ENCODE assay signal across 9 mouse cellular contexts in the genomic region with DNA sequence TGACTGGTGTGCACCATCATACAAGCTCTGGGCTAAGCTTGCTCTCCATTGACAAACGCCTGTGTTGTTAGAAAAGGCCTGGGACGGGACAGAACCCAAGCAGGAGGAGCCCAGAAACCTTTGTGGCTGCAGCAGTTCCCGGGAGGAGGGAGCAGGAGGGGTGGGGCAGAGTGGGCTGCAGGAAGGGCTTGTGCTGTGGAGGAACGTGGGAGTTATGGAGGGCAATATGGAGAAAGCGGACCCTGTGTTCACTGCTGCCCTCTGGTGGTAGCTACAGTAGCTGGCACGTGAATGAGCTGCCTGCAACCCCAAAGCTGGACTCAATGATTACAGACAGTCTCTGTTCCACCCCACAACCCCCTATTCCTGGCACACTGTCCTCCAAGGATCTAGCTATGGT. TPM values are rescaled to one million over a fixed set of nuclear protein-coding genes. Genes with fewer than 3 reads are reported as not detected.
A peak's percentile ranks its signal among the peaks of the same experiment; 100 is the strongest.
DNase-seq lines count a peak whose midpoint lies in the region; ATAC-seq and TF ChIP-seq lines count a peak whose summit lies in the region.
"Had no signal": no experiment of that assay in that cellular context is flagged by ENCODE, and none has a peak within 500 bp of the region (broad histone marks: within the 10 kb centered on the region; RNA-seq: fewer than 3 reads in every experiment).

No protein-coding gene starts in this region.

- H3K9ac ChIP-seq in hindbrain, embryonic 14.5 days: no peak overlapping the region
- H3K9ac ChIP-seq in hindbrain, embryonic 13.5 days: no peak overlapping the region
- H3K9ac ChIP-seq: limb, embryonic 13.5 days had no signal

- DNase-seq in hindbrain, embryonic 14.5 days (ENCODE audit: low spot score): peak; percentile 70
- DNase-seq in kidney, postnatal 4 days: peak; percentile 81 to 87
- DNase-seq in mesoderm, embryonic 11.5 days (ENCODE audit: low read depth, low spot score): peak; percentile 79
- DNase-seq in testis, postnatal 14 days (ENCODE audit: low spot score): peak; percentile 57

- no peak overlapping the region for H3K4me3 ChIP-seq in hindbrain, embryonic 14.5 days (replicated peaks; ENCODE audit: low read length)
- no peak overlapping the region for H3K4me3 ChIP-seq in hindbrain, embryonic 13.5 days
- H3K4me3 ChIP-seq in bone marrow macrophage, adult 2 months (ENCODE audit: insufficient read depth, low read length): no peak overlapping the region
- H3K4me3 ChIP-seq: limb, embryonic 13.5 days had no signal

- H3K4me1 ChIP-seq in hindbrain, embryonic 14.5 days (replicated peaks; ENCODE audit: control insufficient read depth, insufficient read depth, low read length): no peaks in the 10 kb centered on the region
- H3K4me1 ChIP-seq in hindbrain, embryonic 13.5 days (replicated peaks): peaks cover 7% of the 10 kb centered on the region
- H3K4me1 ChIP-seq in bone marrow macrophage, adult 2 months (ENCODE audit: control insufficient read depth, insufficient read depth, low read length): peaks cover 28% of the 10 kb centered on the region

- H3K27me3 ChIP-seq in hindbrain, embryonic 14.5 days (ENCODE audit: control insufficient read depth, insufficient read depth, low read length): no peaks in the 10 kb centered on the region
- no peaks in the 10 kb centered on the region for H3K27me3 ChIP-seq in hindbrain, embryonic 13.5 days

- WGBS in hindbrain, embryonic 14.5 days: 10% methylated on average over 6 of the region's 6 CpGs
- WGBS in hindbrain, embryonic 13.5 days: 9% methylated on average over 6 of the region's 6 CpGs

- H3K9me3 ChIP-seq in hindbrain, embryonic 14.5 days (ENCODE audit: control insufficient read depth, low read length): no peaks in the 10 kb centered on the region
- no peaks in the 10 kb centered on the region for H3K9me3 ChIP-seq in hindbrain, embryonic 13.5 days
- H3K9me3 ChIP-seq: limb, embryonic 13.5 days had no signal

- TF ChIP-seq POLR2A in bone marrow macrophage, adult 2 months (IDR thresholded peaks at IDR 0.05; ENCODE audit: borderline replicate concordance, low read depth, low read length): no peak

- H3K36me3 ChIP-seq in hindbrain, embryonic 14.5 days (replicated peaks; ENCODE audit: control insufficient read depth, insufficient read depth): no peaks in the 10 kb centered on the region
- H3K36me3 ChIP-seq in hindbrain, embryonic 13.5 days: no peaks in the 10 kb centered on the region
- H3K36me3 ChIP-seq: limb, embryonic 13.5 days had no signal

- peak; percentile 77 for TF ChIP-seq CTCF in bone marrow macrophage, adult 2 months (IDR thresholded peaks at IDR 0.05; ENCODE audit: low read depth, low read length)

- no peak for ATAC-seq in hindbrain, embryonic 14.5 days (ENCODE audit: low FRiP score)
- no peak for ATAC-seq in hindbrain, embryonic 13.5 days (ENCODE audit: low FRiP score)
- peak; percentile 28 for ATAC-seq in CD4-positive, CD25-positive, alpha-beta regulatory T cell, adult 4 months
- peak; percentile 52; the same call in 1 of the 2 replicates for ATAC-seq in erythroid progenitor cell, adult 5-6 weeks (replicated peaks; ENCODE audit: low FRiP score, poor library complexity, severe bottlenecking)

- no peak overlapping the region for H3K27ac ChIP-seq in hindbrain, embryonic 14.5 days
- H3K27ac ChIP-seq in hindbrain, embryonic 13.5 days: no peak overlapping the region
- H3K27ac ChIP-seq in bone marrow macrophage, adult 2 months (ENCODE audit: insufficient read depth, low read depth, low read length): no peak overlapping the region
- H3K27ac ChIP-seq: limb, embryonic 13.5 days had no signal

- H3K4me2 ChIP-seq in hindbrain, embryonic 14.5 days (replicated peaks): no peak overlapping the region
- H3K4me2 ChIP-seq in hindbrain, embryonic 13.5 days: no peak overlapping the region
- H3K4me2 ChIP-seq: limb, embryonic 13.5 days had no signal

RNA-seq across cellular contexts. Expression of a gene that starts 3.1 kb away (rescaled TPM):
- 272 and 276 TPM in 2 replicates for polyA plus RNA-seq in hindbrain, embryonic 14.5 days (2014; fragmentation: Nextera tagmentation; extraction: Ambion mirVana)
- polyA plus RNA-seq in hindbrain, embryonic 13.5 days (2015; fragmentation: Nextera tagmentation; extraction: Ambion mirVana): 273 TPM in 2 replicates
- 1 to 10 TPM; 5.5 to 8.9 TPM for polyA plus RNA-seq in CD4-positive, CD25-positive, alpha-beta regulatory T cell, adult 4 months (2017; shearing (Covaris generic))
- 75.2 and 77.2 TPM in 2 replicates for polyA plus RNA-seq in bone marrow macrophage, adult 2 months (2012; ENCODE audit: insufficient read depth, insufficient read length, missing spikeins)
- total RNA-seq in erythroid progenitor cell, adult 5-6 weeks (2015; ENCODE audit: low replicate concordance): 7.9 and 10.9 TPM in 2 replicates
- total RNA-seq in erythroid progenitor cell, adult 5-6 weeks (2017; ENCODE audit: low replicate concordance): 2.1 and 4.7 TPM in 2 replicates

RNA-seq across cellular contexts. Expression of a gene that starts 32.9 kb away (rescaled TPM):
- not detected in 2 replicates for polyA plus RNA-seq in hindbrain, embryonic 14.5 days (2014; fragmentation: Nextera tagmentation; extraction: Ambion mirVana)
- not detected in 2 replicates for polyA plus RNA-seq in hindbrain, embryonic 13.5 days (2015; fragmentation: Nextera tagmentation; extraction: Ambion mirVana)
- polyA plus RNA-seq in CD4-positive, CD25-positive, alpha-beta regulatory T cell, adult 4 months (2017; shearing (Covaris generic)): not detected
- not detected in 2 replicates for polyA plus RNA-seq in bone marrow macrophage, adult 2 months (2012; ENCODE audit: insufficient read depth, insufficient read length, missing spikeins)
- total RNA-seq in erythroid progenitor cell, adult 5-6 weeks (2015; ENCODE audit: low replicate concordance): not detected in 2 replicates
- not detected in 2 replicates for total RNA-seq in erythroid progenitor cell, adult 5-6 weeks (2017; ENCODE audit: low replicate concordance)
- polyA plus RNA-seq: limb, embryonic 13.5 days had no signal

Comparison
In these comparisons a context has a peak if more than half of its experiments do, and no peak if none do; other contexts are left out.
1. ATAC-seq: peak in CD4-positive, CD25-positive, alpha-beta regulatory T cell, adult 4 months (single experiment) and erythroid progenitor cell, adult 5-6 weeks (single experiment); none in hindbrain, embryonic 14.5 days (single experiment) and hindbrain, embryonic 13.5 days (single experiment).
2. Peak in every context shown above with its lines, with median percentiles within 50 percentile points of each other: DNase-seq.